Mouse (Mus musculus) small intestine, adult 2 months (tissue): ENCODE results near the gene Ctnna3.

ENCODE experiments used
- CTCF ChIP-seq: fragments of 200-500 bp; IDR thresholded peaks from 2 replicates; pipeline ENCODE4 v1.5.1; 2012; ENCODE audit warnings: low read depth, mild to moderate bottlenecking, control low read depth, inconsistent platforms, low read length, moderate library complexity, mixed read lengths; ENCODE audit not compliant: insufficient replicate concordance, insufficient read length; ENCODE audit errors: extremely low read depth
- POLR2A ChIP-seq: fragments of 200-500 bp; IDR thresholded peaks from 2 replicates; pipeline ENCODE4 v1.6.1; 2012; ENCODE audit warnings: low read depth, mild to moderate bottlenecking, control low read depth, inconsistent platforms, low read length, moderate library complexity

DNA sequence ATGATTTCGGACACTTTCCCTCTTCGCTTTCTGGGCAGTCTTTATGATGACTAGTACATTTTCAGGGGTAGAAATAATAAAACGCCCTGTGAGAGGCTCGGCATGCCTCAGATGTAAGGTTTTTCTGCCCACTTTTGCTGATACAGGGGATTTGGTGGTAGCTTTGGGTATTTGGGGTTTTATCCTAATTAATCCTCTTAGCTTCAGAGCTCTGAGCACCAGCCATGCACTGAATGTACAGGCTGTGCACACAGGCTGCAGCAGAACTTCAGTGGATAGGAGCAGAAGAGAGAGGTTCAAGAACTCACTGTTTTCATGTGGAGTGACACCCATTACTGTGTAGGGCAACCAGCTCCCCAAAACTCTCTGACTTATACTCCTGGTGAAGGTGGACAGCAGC lies 1231.3 kb downstream of the Ctnna3 start:
- TF ChIP-seq CTCF, result no peak
- no peak for TF ChIP-seq POLR2A
